Mouse (Mus musculus): Measurements from ENCODE around the gene Bicra.

- no peak for TF ChIP-seq CTCF (IDR thresholded peaks at IDR 0.05; ENCODE audit: control insufficient read depth, insufficient read depth, insufficient replicate concordance, low read depth, low read length)
- peak; percentile 72 for TF ChIP-seq POLR2A (IDR thresholded peaks at IDR 0.05; ENCODE audit: control insufficient read depth, low read depth, low read length)
Measured at GRCm38 (mm10) chr7:16048164-16048564, 443 bp upstream of the Bicra start.
